Mouse (Mus musculus): ENCODE data around the gene 1500009C09Rik. TPM values are rescaled to one million over a fixed set of nuclear protein-coding genes. Genes with fewer than 3 reads are reported as not detected.
"Not testable (repeated sequence)": the region's sequence is repeated elsewhere in the genome, so short reads cannot be mapped to it uniquely, and the experiment has no call there.

The 1500009C09Rik gene
- polyA plus RNA-seq, 1 experiment from 2014 or later: not detected

- peaks cover 7% of the 10 kb centered on the region for H3K4me1 ChIP-seq
- H3K27me3 ChIP-seq (ENCODE audit: insufficient read depth, poor library complexity, severe bottlenecking): no peaks in the 10 kb centered on the region
- under 1% methylated on average over 65 of the region's 65 CpGs for WGBS
- H3K9me3 ChIP-seq: no peaks in the 10 kb centered on the region
- H3K4me3 ChIP-seq: peak within 1 kb of the TSS; percentile 82
- DNase-seq (ENCODE audit: low spot score): peak; percentile 98
- peaks cover 7% of the 10 kb centered on the region; the same call in 1 of the 2 replicates for H3K36me3 ChIP-seq
- peak within 1 kb of the TSS; percentile 92 for H3K27ac ChIP-seq
Measured at GRCm38 (mm10) chr15:82244115-82244804, 7.9 kb upstream of the 1500009C09Rik start, which contains the start of gene Cenpm. Gene Cenpm (minus strand): TSS chr15:82244748.

DNA sequence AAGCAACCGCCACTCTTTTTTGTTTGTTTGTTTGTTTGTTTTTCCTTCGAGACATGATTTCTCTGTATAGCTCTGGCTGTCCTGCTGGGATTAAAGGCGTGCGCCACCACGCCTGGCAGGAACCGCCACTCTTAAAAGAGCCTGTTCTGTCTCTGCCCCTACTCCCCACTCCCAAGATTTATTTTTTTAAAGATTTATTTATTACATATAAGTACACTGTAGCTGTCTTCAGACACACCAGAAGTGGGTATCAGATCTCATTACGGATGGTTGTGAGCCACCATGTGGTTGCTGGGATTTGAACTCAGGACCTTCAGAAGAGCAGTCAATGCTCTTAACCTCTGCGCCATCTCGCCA lies 7.4 kb upstream of the 1500009C09Rik start:
- not testable (repeated sequence) for H3K27me3 ChIP-seq (ENCODE audit: insufficient read depth, poor library complexity, severe bottlenecking); DNase-seq (ENCODE audit: low spot score); H3K36me3 ChIP-seq; H3K4me1 ChIP-seq; H3K9me3 ChIP-seq
- peak overlapping the region; percentile 82 for H3K4me3 ChIP-seq
- peak overlapping the region; percentile 92 for H3K27ac ChIP-seq
- WGBS: 24% methylated on average over 9 of the region's 9 CpGs

DNA sequence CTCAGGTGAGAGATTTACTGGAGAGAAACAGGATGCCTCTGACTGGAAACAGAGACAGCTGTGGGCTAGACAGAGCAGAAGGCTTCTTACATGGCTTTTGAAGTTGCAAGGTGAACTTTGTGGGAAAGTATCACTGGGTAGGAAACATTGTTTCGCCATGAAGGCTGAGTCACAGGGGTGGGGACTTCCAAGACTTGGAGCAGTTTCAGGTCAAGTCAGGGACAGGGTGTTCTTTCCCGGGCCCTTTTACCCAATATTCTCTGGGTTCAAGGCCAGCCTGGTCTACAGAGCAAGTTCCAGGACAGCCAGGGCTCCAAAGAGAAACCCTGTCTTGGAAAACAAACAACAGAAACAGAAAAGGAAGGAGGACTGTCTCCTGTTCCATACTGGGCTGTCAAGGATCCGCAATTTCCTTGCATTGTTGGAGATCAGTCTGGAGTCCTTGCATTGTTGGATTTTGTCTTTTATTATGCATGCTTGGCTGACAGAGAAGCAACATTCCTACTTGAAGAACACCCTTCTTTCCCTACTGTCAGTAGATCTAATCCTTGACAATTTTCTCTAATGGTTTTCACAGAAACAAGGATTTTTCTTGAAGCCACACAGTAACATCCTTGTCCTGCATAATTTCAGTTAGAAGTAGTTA lies 4.9 kb upstream of the 1500009C09Rik start:
- Histone ChIP-seq H3K4me1 (peaks cover 7% of the 10 kb centered on the region), H3K27me3 (ENCODE audit: insufficient read depth, poor library complexity, severe bottlenecking) (no peaks in the 10 kb centered on the region), H3K36me3 (no peaks in the 10 kb centered on the region), H3K4me3 (no peak overlapping the region), H3K27ac (no peak overlapping the region), H3K9me3 (no peaks in the 10 kb centered on the region)
- WGBS: 78% methylated on average over 3 of the region's 3 CpGs
- no peak for DNase-seq (ENCODE audit: low spot score)

DNA sequence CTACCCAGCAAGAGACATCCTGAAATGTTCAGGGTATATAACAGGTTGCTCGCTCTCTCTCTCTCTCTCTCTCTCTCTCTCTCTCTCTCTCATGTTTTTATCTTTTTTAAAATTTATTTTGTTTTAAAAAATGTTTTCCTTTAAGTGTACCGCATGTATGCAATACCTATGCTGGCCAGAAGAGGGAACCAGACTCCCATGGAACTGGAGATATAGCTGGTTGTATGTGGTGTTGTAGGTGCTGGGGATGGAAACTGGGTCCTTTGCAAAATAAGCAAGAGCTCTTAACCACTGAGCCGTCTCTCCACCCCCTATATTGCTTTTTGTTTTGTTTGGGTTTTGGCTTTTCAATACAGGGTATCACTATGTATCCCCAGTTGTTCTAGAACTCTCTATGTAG lies 618 bp upstream of the 1500009C09Rik start:
- Histone ChIP-seq H3K4me3 (no peak overlapping the region), H3K27me3 (ENCODE audit: insufficient read depth, poor library complexity, severe bottlenecking) (peaks cover 13% of the 10 kb centered on the region), H3K36me3 (no peaks in the 10 kb centered on the region), H3K4me1 (peaks cover 8% of the 10 kb centered on the region), H3K9me3 (no peaks in the 10 kb centered on the region), H3K27ac (no peak overlapping the region)
- no peak for DNase-seq (ENCODE audit: low spot score)
- 94% methylated on average over 3 of the region's 3 CpGs for WGBS

GRCm38 (mm10) chr15:82255248-82255647 lies 3.1 kb downstream of the 1500009C09Rik start:
- no peak for DNase-seq (ENCODE audit: low spot score)
- Histone ChIP-seq H3K4me3 (no peak overlapping the region), H3K9me3 (no peaks in the 10 kb centered on the region), H3K4me1 (peaks cover 8% of the 10 kb centered on the region), H3K36me3 (no peaks in the 10 kb centered on the region), H3K27ac (no peak overlapping the region), H3K27me3 (ENCODE audit: insufficient read depth, poor library complexity, severe bottlenecking) (peaks cover 41% of the 10 kb centered on the region)
- 53% methylated on average over 4 of the region's 4 CpGs for WGBS

GRCm38 (mm10) chr15:82255944-82256383 lies 3.8 kb downstream of the 1500009C09Rik start:
- peaks cover 8% of the 10 kb centered on the region for H3K4me1 ChIP-seq
- H3K27me3 ChIP-seq (ENCODE audit: insufficient read depth, poor library complexity, severe bottlenecking): peaks cover 46% of the 10 kb centered on the region
- WGBS: 24% methylated on average over 10 of the region's 10 CpGs
- no peak overlapping the region for H3K27ac ChIP-seq
- no peaks in the 10 kb centered on the region for H3K9me3 ChIP-seq
- no peak overlapping the region for H3K4me3 ChIP-seq
- H3K36me3 ChIP-seq: no peaks in the 10 kb centered on the region
- no peak for DNase-seq (ENCODE audit: low spot score)

DNA sequence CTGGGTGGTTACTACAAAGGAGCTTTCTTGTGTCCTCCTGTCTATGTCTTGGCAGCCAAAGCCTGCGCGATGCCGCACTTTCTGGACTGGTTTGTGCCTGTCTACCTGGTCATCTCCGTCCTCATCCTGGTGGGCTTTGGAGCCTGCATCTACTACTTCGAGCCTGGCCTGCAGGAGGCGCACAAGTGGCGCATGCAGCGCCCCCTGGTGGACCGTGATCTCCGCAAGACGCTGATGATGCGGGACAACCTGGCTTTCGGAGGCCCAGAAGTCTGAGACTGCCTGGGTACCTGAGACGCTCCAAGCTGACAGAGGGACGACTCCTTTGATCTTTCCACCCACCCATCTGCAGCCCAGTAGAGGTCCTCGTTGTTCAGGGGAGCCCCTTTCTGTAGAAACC lies 7.3 kb downstream of the 1500009C09Rik start:
- 9% methylated on average over 16 of the region's 16 CpGs for WGBS
- peak; percentile 86 for DNase-seq (ENCODE audit: low spot score)
- peaks cover 16% of the 10 kb centered on the region for H3K4me1 ChIP-seq

DNA sequence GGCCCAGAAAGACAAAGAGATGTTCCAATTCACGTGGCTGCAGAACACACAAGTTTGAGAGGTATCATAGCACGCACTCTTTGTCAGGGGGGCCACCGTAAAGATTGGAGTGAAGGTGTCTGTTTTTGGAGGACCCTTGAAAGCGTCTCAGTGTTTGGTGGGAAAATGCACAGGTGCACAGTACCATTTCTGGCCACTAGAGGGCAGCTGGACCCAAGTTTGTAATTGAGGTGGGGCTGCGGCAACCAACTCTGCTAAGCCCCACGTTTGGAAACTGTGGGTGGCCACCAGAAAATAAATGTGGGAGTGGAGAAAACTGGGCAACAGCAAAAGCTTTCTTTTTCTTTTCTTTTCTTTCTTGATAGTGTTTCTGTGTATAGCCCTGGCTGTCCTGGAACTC lies 14.2 kb downstream of the 1500009C09Rik start:
- Histone ChIP-seq H3K36me3 (no peaks in the 10 kb centered on the region), H3K4me1 (peaks cover 35% of the 10 kb centered on the region), H3K4me3 (no peak overlapping the region), H3K9me3 (no peaks in the 10 kb centered on the region), H3K27ac (no peak overlapping the region), H3K27me3 (ENCODE audit: insufficient read depth, poor library complexity, severe bottlenecking) (peaks cover 23% of the 10 kb centered on the region)
- 11% methylated on average over 6 of the region's 6 CpGs for WGBS
- DNase-seq (ENCODE audit: low spot score): no peak

More for the DNA sequence above, 7.3 kb downstream of the 1500009C09Rik start:
- Histone ChIP-seq H3K36me3 (no peaks in the 10 kb centered on the region), H3K4me3 (no peak overlapping the region), H3K9me3 (no peaks in the 10 kb centered on the region), H3K27ac (no peak overlapping the region), H3K27me3 (ENCODE audit: insufficient read depth, poor library complexity, severe bottlenecking) (peaks cover 49% of the 10 kb centered on the region)

GRCm38 (mm10) chr15:82268185-82268584 lies 16.0 kb downstream of the 1500009C09Rik start:
- Histone ChIP-seq H3K4me3 (no peak overlapping the region), H3K9me3 (no peaks in the 10 kb centered on the region), H3K4me1 (peaks cover 29% of the 10 kb centered on the region), H3K36me3 (no peaks in the 10 kb centered on the region), H3K27me3 (ENCODE audit: insufficient read depth, poor library complexity, severe bottlenecking) (peaks cover 42% of the 10 kb centered on the region), H3K27ac (no peak overlapping the region)
- DNase-seq (ENCODE audit: low spot score): no peak
- WGBS: 16% methylated on average over 3 of the region's 3 CpGs

DNA sequence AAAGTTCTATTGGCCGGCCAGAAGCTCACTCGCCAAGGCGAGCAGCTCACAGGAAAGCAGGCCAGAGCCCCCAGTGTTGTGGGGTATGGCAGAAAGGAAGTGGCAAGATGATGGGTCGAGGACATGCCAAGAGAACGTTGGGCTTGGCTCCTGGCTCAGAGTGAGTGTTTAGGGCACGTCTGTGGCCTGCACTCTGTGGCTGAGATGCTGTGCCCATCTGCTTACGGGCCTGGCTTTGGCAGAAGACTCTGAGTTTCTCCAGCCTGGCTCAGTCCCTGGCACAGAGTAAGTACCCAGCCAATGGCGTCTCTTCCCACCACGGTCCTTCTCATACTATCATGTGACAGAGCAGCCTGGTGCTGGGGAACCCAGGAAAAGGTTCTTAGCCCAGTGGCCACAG lies 16.6 kb downstream of the 1500009C09Rik start:
- H3K27ac ChIP-seq: no peak overlapping the region
- DNase-seq (ENCODE audit: low spot score): no peak
- H3K27me3 ChIP-seq (ENCODE audit: insufficient read depth, poor library complexity, severe bottlenecking): peaks cover 48% of the 10 kb centered on the region
- H3K9me3 ChIP-seq: no peaks in the 10 kb centered on the region
- 83% methylated on average over 9 of the region's 9 CpGs for WGBS
- peaks cover 29% of the 10 kb centered on the region for H3K4me1 ChIP-seq
- H3K36me3 ChIP-seq: no peaks in the 10 kb centered on the region
- H3K4me3 ChIP-seq: no peak overlapping the region

- H3K9me3 ChIP-seq: no peaks in the 10 kb centered on the region
- peaks cover 39% of the 10 kb centered on the region for H3K4me1 ChIP-seq
- no peak for DNase-seq (ENCODE audit: low spot score)
- H3K36me3 ChIP-seq: no peaks in the 10 kb centered on the region
- peaks cover 67% of the 10 kb centered on the region for H3K27me3 ChIP-seq (ENCODE audit: insufficient read depth, poor library complexity, severe bottlenecking)
- H3K4me3 ChIP-seq: no peak overlapping the region
- 8% methylated on average over 5 of the region's 5 CpGs for WGBS
- H3K27ac ChIP-seq: peak overlapping the region; percentile 10; the same call in 1 of the 2 replicates
Measured at GRCm38 (mm10) chr15:82271201-82271600, 19.0 kb downstream of the 1500009C09Rik start.

DNA sequence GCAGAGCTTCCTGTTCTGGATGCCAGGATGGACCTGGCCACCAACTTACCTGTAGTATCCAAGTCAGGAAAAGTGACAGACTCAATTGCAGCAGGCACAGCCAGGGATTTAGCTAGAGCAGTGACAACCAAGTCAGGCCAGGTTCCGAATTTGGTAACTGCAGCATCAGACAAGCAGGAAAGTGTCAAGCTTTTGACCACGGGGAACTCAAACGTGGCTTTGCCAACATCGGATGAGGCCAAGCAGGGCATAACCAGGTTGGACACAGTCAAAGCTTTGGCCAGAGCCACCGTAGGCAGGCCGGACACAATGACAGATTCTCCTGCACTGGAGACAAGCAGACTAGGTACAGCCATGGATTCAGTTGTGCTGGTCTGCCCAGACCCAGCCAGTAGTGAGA lies 20.1 kb downstream of the 1500009C09Rik start:
- Histone ChIP-seq H3K4me1 (peaks cover 39% of the 10 kb centered on the region), H3K36me3 (no peaks in the 10 kb centered on the region), H3K27me3 (ENCODE audit: insufficient read depth, poor library complexity, severe bottlenecking) (peaks cover 78% of the 10 kb centered on the region), H3K27ac (no peak overlapping the region), H3K9me3 (no peaks in the 10 kb centered on the region), H3K4me3 (no peak overlapping the region)
- no peak for DNase-seq (ENCODE audit: low spot score)
- 70% methylated on average over 6 of the region's 6 CpGs for WGBS

DNA sequence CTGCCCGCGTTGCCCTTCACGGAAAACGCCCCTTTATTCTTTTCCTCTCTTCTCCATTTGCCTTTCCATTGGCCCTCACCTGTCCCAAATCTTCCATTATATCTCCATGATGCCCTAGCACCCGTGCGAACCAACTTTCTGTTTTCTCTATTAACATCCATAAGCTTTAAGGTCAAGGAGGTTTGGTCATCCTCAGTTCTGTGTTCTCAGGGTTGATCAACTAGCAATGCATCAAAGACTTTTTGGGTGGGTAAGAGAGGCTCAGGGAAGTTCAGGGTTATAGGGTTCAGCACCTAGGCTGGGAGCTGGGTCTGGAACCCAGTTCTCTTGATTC lies 22.4 kb downstream of the 1500009C09Rik start, which contains the start of gene Sept3:
Sept3 (plus strand) TSS at position 301 of the 334 bp plus-strand sequence.
- H3K4me1 ChIP-seq: peaks cover 31% of the 10 kb centered on the region
- H3K36me3 ChIP-seq: no peaks in the 10 kb centered on the region
- 26% methylated on average over 6 of the region's 6 CpGs for WGBS
- peak within 1 kb of the TSS; percentile 71 for H3K4me3 ChIP-seq
- peak within 1 kb of the TSS; percentile 79 for H3K27ac ChIP-seq
- H3K9me3 ChIP-seq: no peaks in the 10 kb centered on the region
- H3K27me3 ChIP-seq (ENCODE audit: insufficient read depth, poor library complexity, severe bottlenecking): peaks cover 80% of the 10 kb centered on the region
- DNase-seq (ENCODE audit: low spot score): no peak

All from heart, embryonic 10.5 days (tissue).